Mouse (Mus musculus) gastrocnemius, postnatal 4 days (tissue): ENCODE measurements at regions not wholly inside any gene's neighbourhood (a gene's known extent, or its start where the extent isn't known, plus 50 kb on each side); places are given as distances from the start of the nearest gene placed in this dataset.
A peak's percentile ranks its signal among the peaks of the same experiment; 100 is the strongest.
"Not testable (repeated sequence)": the region's sequence is repeated elsewhere in the genome, so short reads cannot be mapped to it uniquely, and the experiment has no call there.

Experiments used
- DNase-seq, 2 experiments: peaks; one replicate each; pipeline ENCODE4 v3.0.0; 2021 to 2022; ENCODE audit warnings: low spot score in 2 of 2, mixed read lengths in 2 of 2

DNA sequence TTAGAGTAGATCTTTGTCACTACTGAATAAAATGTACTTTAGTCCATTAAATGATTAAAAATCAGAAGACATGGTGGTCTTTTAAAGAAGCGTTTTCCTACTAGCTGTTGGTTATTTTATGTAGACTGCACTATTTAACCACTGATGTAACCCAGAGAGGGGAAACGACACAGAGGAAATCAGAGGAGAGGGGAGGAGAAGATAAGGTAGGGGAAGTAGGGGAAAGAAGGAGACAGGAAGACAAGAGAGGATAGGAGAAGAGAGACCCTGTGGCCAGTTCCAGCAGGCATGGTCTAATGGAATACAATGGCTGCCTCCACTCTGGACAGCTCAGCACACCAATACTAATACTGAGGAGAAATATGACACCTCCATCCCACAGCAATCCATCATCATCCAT, 208.6 kb upstream of the Btg1 start:
- DNase-seq, result no peak

DNA sequence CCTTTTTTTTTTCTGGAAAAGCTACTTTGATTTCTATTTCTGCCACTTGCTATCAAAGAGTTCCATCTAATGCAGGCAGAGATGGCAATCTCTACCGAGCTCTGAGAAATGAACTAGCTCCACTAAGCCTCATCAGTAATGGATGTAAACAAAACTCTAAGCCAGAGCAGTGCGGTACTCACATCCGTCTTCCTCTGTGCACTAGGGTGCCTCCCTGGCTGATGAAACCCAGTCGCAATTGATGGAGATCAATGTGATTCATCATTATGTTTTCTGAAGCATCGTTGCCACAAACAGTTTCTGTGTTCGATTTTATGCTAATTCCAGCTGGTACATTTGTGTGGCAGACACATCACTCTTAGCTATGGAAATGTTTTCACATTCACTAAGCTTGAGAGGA, 206.8 kb upstream of the Btg1 start:
- DNase-seq, result no peak

DNA sequence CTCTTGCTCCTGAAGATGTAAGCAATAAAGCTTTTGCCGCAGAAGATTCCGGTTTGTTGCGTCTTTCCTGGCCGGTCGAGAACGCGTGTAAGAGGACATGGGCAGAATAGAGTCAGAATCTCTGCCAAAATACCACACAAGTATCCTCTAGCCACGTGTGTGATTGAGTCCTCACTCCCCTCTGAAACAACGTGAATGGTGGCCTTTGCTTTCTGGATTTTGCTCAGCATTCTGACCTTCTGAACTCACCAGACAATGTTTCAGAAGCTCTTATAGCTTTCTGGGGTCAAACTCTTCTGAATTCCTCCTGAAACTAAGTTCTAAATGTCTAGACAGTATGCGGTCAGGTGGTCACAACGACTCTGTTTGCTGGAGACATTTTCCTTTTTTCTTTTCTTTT, 202.0 kb upstream of the Btg1 start:
- no peak for DNase-seq

DNA sequence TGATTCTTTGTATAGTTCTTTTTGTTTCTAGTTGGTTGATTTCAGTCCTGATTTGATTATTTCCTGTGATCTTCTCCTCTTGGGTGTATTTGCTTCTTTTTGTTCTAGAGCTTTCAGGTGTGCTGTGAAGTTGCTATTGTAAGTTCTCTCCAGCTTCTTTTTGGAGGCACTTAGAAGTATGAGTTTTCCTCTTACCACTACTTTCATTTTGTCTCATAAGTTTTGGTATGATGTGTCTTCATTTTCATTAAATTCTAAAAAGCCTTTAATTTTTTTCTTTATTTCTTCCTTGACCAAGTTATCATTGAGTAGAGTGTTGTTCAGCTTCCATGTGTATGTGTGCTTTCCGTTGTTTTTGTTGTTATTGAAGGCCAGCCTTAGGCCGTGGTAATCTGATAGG, 195.3 kb upstream of the Btg1 start:
- not testable (repeated sequence) for DNase-seq

- no peak for DNase-seq
These were observed 189.4 kb upstream of the Btg1 start for GRCm38 (mm10) chr10:96427407-96427806.

DNA sequence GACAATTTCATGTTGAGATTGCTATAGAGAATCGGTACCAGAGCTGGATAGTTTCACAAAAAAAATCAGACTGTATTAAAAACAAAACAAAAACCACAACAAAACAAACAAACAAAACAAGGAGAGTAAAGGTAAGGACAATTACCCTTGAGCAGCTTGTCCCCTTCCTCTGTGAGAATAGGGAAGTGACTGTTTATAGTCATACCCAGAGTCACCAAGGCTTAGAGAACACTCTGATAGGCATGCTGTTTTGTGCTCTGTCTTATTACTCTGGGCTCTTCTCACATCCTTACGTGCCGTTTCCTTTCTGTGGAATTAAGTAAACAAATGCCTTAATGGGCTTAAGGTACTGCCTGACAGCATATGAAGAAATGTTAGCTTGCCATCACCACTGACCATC, 186.7 kb upstream of the Btg1 start:
- DNase-seq, result no peak

DNA sequence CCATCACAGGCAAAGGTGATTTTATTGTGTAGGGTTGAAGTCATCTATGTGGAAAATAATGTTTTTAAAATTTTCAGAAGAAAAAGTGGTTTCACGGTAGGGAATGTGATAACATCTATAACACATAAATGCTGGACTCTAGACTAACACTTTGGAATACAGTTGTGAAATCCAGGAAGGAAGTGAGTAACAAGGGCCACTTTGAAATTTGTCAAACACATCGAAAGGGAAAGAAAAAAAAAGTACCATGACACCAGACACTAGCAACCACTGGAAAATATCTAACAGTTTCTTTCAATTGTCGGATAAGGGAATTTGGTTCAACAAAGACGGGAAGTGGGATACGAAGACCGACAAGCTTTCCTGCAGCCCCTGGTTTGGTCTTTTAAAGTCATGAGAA, 181.7 kb upstream of the Btg1 start:
- no peak for DNase-seq

GRCm38 (mm10) chr10:96438398-96439103, 178.3 kb upstream of the Btg1 start:
- no peak for DNase-seq

GRCm38 (mm10) chr10:96442165-96442564, 174.6 kb upstream of the Btg1 start:
- DNase-seq, result no peak

DNA sequence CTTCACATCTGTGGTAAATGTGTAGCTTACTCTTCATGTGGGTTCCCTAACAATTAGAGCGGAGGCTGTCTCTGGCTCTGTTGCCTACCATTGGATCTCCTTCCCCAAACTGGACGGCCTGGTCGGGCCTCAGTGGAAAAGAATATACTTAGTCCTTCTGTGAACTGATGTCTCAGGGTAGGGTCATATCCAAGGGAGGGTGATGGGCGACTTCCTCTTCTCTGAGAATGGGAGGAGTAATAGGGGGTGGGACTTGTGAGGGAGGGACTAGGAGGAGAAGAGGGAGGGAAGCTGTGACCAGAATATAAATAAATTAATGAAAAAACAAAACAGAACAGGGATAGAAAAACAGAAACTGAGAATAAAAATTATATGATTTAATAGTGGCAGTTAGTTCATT, 166.5 kb upstream of the Btg1 start:
- DNase-seq, result no peak

DNA sequence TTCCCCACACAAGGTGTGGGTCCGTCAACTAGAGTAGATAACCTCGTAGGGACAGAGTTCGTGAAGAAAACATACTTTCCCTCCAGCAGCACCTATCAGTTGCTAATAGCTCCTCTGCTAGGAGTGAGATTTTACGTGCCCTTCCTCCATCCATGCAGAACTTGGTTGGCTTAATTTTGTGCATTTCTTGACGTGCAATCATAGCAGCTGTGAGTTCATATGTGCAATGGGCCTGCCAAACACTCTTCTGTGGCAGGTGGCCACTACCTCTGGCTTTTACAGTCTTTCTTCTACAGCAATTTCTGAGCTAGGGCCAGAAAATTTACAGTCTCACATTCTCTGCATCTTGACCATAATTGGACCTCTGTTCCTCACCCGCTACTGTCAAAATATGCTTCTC, 161.9 kb upstream of the Btg1 start:
- no peak for DNase-seq

- DNase-seq, result peak in 1 of 2 experiments; percentile 13
These were observed 158.3 kb upstream of the Btg1 start for GRCm38 (mm10) chr10:96458551-96458950.

GRCm38 (mm10) chr10:96459186-96459585, 157.6 kb upstream of the Btg1 start:
- DNase-seq, result no peak

GRCm38 (mm10) chr10:96460151-96460550, 156.7 kb upstream of the Btg1 start:
- DNase-seq, result no peak

GRCm38 (mm10) chr10:96460617-96461338, 156.0 kb upstream of the Btg1 start:
- DNase-seq, result peak in 1 of 2 experiments; percentile 19

DNA sequence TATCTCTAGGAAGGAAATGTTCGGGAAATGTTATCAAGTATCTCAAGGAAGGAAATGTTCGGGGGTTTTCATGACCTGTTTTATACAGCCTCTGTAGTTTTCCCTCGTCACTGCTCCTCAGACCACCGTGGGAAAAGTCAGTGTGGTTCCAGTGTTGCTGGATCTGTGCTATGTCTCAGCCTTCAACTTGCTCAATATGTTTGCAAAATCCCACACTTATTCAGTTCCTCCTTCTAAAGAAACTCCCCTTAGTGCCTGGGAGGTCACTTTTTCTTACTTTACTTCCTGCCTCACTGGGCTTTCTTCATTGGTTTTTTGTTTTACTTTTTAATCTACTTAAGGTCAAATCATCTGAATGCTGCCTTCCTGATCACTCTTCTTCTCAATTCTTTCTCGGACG, 150.8 kb upstream of the Btg1 start:
- no peak for DNase-seq

DNA sequence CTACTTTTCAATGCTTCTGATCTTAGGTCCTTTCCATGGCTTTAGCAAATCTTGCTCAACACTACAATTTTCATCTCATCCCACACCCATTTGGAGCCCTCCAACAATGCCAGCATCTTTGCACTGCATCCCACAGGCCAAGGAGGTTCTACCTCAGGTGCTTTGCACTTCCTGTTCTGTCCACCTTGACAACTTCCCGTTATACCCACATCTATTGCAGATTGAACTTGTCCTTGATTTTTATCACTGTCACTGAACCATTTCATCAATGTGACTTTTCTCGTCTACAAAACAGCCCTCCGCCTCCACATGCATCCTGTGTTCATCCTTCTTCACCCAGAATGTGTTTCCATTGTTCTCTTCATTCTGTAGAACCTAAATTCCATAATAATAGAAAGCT, 150.0 kb upstream of the Btg1 start:
- DNase-seq, result no peak

- no peak for DNase-seq
These were observed 149.1 kb upstream of the Btg1 start for GRCm38 (mm10) chr10:96467661-96468060.

DNA sequence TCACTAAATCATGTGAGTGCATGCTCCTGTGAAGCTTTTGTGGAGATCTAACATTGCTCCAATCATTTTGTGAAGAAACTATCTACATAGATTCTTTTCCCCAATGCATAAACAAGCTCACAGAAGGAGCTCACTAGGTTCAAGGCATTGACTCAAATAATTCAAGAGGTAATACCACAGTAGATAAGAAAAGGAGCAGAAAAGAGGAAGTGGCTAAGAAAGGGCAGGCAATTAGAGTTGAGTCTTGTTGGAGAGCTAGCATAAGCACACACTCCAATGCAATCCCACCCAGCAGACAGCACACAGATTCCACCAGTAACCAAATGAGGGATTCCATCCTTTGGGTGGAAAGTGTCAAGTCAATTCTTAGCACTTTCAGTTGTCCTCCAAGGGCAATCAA, 145.3 kb upstream of the Btg1 start:
- no peak for DNase-seq

DNA sequence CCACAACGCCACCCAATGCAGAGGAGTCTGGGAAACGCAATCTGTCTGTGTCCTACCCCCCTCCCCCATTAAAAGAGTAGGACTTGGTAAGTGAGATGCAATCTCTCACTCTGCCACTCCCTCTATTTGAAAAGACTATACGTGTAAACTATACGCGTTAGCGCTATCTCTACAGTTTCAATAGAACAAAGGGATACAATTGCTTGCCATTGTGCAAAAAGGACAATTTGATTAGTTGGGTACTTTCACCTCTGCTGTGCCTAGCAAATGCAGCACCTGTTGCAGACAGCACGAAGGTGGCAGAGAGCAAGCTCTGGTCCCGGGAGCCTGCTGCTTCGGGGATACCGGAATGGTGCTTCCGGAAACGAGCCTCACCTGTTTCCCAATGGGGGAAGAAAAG, 137.5 kb upstream of the Btg1 start:
- no peak for DNase-seq

GRCm38 (mm10) chr10:96479786-96480185, 137.0 kb upstream of the Btg1 start:
- DNase-seq, result no peak

GRCm38 (mm10) chr10:96480453-96481324, 136.1 kb upstream of the Btg1 start:
- peak in 1 of 2 experiments; percentile 9 for DNase-seq
